Comparison of ENCODE assay signal across 15 mouse cellular contexts in the genomic region with DNA sequence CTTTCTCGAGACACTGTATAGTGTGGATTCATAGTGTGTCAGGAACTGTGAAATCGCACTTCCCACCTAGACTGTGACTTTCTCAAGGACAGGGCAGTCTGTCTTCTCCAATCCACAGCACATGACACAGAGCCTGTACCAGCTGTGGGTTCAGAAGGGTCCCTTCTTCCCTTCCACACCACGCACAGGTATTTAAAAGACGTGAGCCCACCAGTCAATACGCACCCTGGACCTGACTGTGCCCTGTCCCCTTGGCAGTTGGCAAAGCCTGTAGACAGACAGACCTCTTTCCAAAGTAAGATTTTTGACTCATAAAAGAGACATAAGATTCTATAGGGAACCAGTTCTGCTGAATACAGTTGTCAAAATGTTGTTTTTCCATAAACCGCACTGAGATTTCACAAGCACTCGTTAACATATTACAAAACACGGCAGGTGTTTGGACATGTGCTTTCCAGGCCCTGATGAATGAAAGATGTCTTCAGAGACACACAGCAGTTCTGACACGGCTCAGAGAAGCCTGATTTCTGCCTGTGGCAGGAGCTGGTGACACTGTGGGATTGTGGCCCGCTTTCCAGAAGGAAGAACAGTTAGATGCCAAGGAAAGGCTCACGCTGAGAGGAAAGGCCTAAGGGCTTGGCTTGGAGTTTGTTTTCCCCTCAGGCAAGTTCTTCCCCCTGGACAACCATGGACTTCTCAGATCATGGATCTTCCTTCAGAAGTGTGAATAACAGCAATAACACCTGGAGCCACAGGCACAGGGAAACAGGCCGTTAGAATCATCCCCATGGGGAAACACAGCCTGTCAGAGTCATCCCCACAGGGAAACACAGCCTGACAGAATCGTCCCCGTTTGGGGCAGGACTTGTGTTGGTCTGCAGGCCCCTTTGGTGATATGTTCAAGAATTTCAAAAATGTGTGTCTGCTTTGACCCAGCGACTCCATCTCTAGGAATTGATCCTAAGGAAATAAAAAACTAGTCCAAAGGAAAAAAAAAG. TPM values are rescaled to one million over a fixed set of nuclear protein-coding genes. Genes with fewer than 3 reads are reported as not detected.
DNase-seq lines count a peak whose midpoint lies in the region; ATAC-seq and TF ChIP-seq lines count a peak whose summit lies in the region.
"Had no signal": no experiment of that assay in that cellular context is flagged by ENCODE, and none has a peak within 500 bp of the region (broad histone marks: within the 10 kb centered on the region; RNA-seq: fewer than 3 reads in every experiment).

No protein-coding gene starts in this region.

- H3K27me3 ChIP-seq in heart, embryonic 12.5 days (replicated peaks) = no peaks in the 10 kb centered on the region
- H3K27me3 ChIP-seq in liver, postnatal 0 days (ENCODE audit: insufficient read depth, low read length) = no peaks in the 10 kb centered on the region

- DNase-seq in heart, adult 9 months (ENCODE audit: low spot score in 2 of 2) = no peak
- no peak for DNase-seq in liver, postnatal 0 days
- DNase-seq in liver (no peak), adipocyte (ENCODE audit: low spot score) (no peak)
- DNase-seq in ovary, postnatal 36 days (ENCODE audit: low spot score) = no peak
- DNase-seq: adrenal gland, postnatal 36 days; cerebellum, adult 11 months; right cerebral cortex, postnatal 14 days; thymus, postnatal 4 days had no signal

- no peak overlapping the region for H3K4me3 ChIP-seq in heart, embryonic 12.5 days
- no peak overlapping the region for H3K4me3 ChIP-seq in liver, postnatal 0 days (ENCODE audit: low read depth, low read length)
- H3K4me3 ChIP-seq in brown adipose tissue, adult 24 weeks (ENCODE audit: insufficient read depth, low read depth, low read length) = no peak overlapping the region
- no peak overlapping the region for H3K4me3 ChIP-seq in embryonic fibroblast, embryonic 13.5 days (ENCODE audit: insufficient read depth, low read length)
- H3K4me3 ChIP-seq: hindbrain, embryonic 10.5 days; myocyte had no signal

- no peak for ATAC-seq in heart, embryonic 12.5 days (ENCODE audit: insufficient number of reproducible peaks, low FRiP score)
- ATAC-seq in liver, postnatal 0 days = no peak
- ATAC-seq: inflammation-experienced regulatory T-cells, adult 6 months had no signal

- no peak for TF ChIP-seq POLR2A in embryonic fibroblast, embryonic 13.5 days (IDR thresholded peaks at IDR 0.05; ENCODE audit: low read depth, low read length)

- 59% methylated on average over 15 of the region's 15 CpGs for WGBS in heart, embryonic 12.5 days
- WGBS in liver, postnatal 0 days (ENCODE audit: insufficient replicate concordance) = 64% methylated on average over 15 of the region's 15 CpGs

- H3K27ac ChIP-seq in heart, embryonic 12.5 days (ENCODE audit: poor library complexity, severe bottlenecking) = 0 out of 2 replicates have a peak overlapping the region, but pooled peaks have one; percentile 10
- peak overlapping the region; percentile 35; the same call in 1 of the 2 replicates for H3K27ac ChIP-seq in liver, postnatal 0 days (ENCODE audit: low read depth)
- H3K27ac ChIP-seq in brown adipose tissue, adult 24 weeks (replicated peaks; ENCODE audit: low read depth, low read length) = peak overlapping the region; percentile 30; the same call in 1 of the 2 replicates
- peak overlapping the region; percentile 47 for H3K27ac ChIP-seq in embryonic fibroblast, embryonic 13.5 days (ENCODE audit: insufficient read depth, low read length)
- H3K27ac ChIP-seq: hindbrain, embryonic 10.5 days had no signal

- no peak overlapping the region for H3K9ac ChIP-seq in heart, embryonic 12.5 days
- no peak overlapping the region; the same call in 1 of the 2 replicates for H3K9ac ChIP-seq in liver, postnatal 0 days (replicated peaks)

- no peak overlapping the region for H3K4me2 ChIP-seq in heart, embryonic 12.5 days
- no peak overlapping the region for H3K4me2 ChIP-seq in liver, postnatal 0 days (ENCODE audit: low read depth, low read length)

- no peaks in the 10 kb centered on the region for H3K36me3 ChIP-seq in heart, embryonic 12.5 days
- no peaks in the 10 kb centered on the region for H3K36me3 ChIP-seq in liver, postnatal 0 days (replicated peaks; ENCODE audit: insufficient read depth, low read length)
- H3K36me3 ChIP-seq: hindbrain, embryonic 10.5 days had no signal

- TF ChIP-seq EP300 in liver, postnatal 0 days (IDR thresholded peaks at IDR 0.05; ENCODE audit: low read depth) = no peak

- 0 out of 2 replicates have a peak, but pooled peaks cover 6% of the 10 kb centered on the region for H3K9me3 ChIP-seq in heart, embryonic 12.5 days (replicated peaks)
- H3K9me3 ChIP-seq in liver, postnatal 0 days (ENCODE audit: low read length) = no peaks in the 10 kb centered on the region
- H3K9me3 ChIP-seq: hindbrain, embryonic 10.5 days had no signal

- TF ChIP-seq CTCF in liver, postnatal 0 days (IDR thresholded peaks at IDR 0.05; ENCODE audit: low read depth) = no peak
- TF ChIP-seq CTCF in embryonic fibroblast, embryonic 13.5 days (IDR thresholded peaks at IDR 0.05; ENCODE audit: borderline replicate concordance, insufficient read depth, low read length) = no peak

- H3K4me1 ChIP-seq in heart, embryonic 12.5 days (replicated peaks) = peaks cover 14% of the 10 kb centered on the region
- H3K4me1 ChIP-seq in liver, postnatal 0 days (ENCODE audit: insufficient read depth) = 0 out of 2 replicates have a peak, but pooled peaks cover 3% of the 10 kb centered on the region
- H3K4me1 ChIP-seq in brown adipose tissue, adult 24 weeks (ENCODE audit: control insufficient read depth, insufficient read depth, insufficient read length, low read length) = peaks cover 13% of the 10 kb centered on the region
- H3K4me1 ChIP-seq in embryonic fibroblast, embryonic 13.5 days (ENCODE audit: control insufficient read depth, insufficient read depth, low read length) = peaks cover 9% of the 10 kb centered on the region; the same call in 1 of the 2 replicates

RNA-seq across cellular contexts. Expression of a gene that starts 22.2 kb away (rescaled TPM):
- polyA plus RNA-seq in heart, embryonic 12.5 days (2016; fragmentation: Nextera tagmentation; extraction: Ambion mirVana) = 7.5 TPM in 2 replicates
- 6.1 and 6.2 TPM in 2 replicates for polyA plus RNA-seq in liver, postnatal 0 days (2015; fragmentation: Nextera tagmentation; extraction: Ambion mirVana)
- polyA plus RNA-seq in brown adipose tissue, adult 24 weeks (2012; ENCODE audit: insufficient read depth, insufficient read length, missing spikeins) = 4.5 and 5.1 TPM in 2 replicates
- polyA plus RNA-seq in embryonic fibroblast, embryonic 13.5 days (2011; ENCODE audit: insufficient read length, low read depth, missing spikeins) = 95.5 and 220 TPM in 2 replicates

Comparison
In these comparisons a context has a peak if more than half of its experiments do, and no peak if none do; other contexts are left out.
1. RNA of a gene that starts 22.2 kb away (polyA plus RNA-seq): 95.5 to 220 TPM in embryonic fibroblast, embryonic 13.5 days; 7.5 TPM in heart, embryonic 12.5 days, 6.1 to 6.2 TPM in liver, postnatal 0 days and 4.5 to 5.1 TPM in brown adipose tissue, adult 24 weeks; every median in the first group is over 10 times any median in the second.
2. Peak in every context shown above with its lines, with median percentiles within 50 percentile points of each other: H3K27ac ChIP-seq.